Mouse (Mus musculus) embryo, embryonic 9.5 days (tissue): ENCODE measurements around the gene Grem1.

Source experiments
- DNase-seq: peaks from one replicate; pipeline ENCODE4 v3.0.0-alpha.2; 2017; ENCODE audit errors: extremely low spot score

Grem1 gene

GRCm38 (mm10) chr2:113757525-113758310 lies 728 bp downstream of the Grem1 start:
- DNase-seq = peak; percentile 65

- DNase-seq = peak; percentile 30
These were observed 1.4 kb downstream of the Grem1 start for GRCm38 (mm10) chr2:113756924-113757524.

- DNase-seq = no peak
These were observed 8.7 kb downstream of the Grem1 start for GRCm38 (mm10) chr2:113749721-113750120.

GRCm38 (mm10) chr2:113749309-113749708 lies 9.1 kb downstream of the Grem1 start:
- no peak for DNase-seq

GRCm38 (mm10) chr2:113728581-113728980 lies 29.9 kb downstream of the Grem1 start:
- no peak for DNase-seq

- DNase-seq = no peak
These were observed 43.6 kb downstream of the Grem1 start for GRCm38 (mm10) chr2:113714801-113715200.

GRCm38 (mm10) chr2:113713406-113713805 lies 45.0 kb downstream of the Grem1 start:
- DNase-seq = no peak

- no peak for DNase-seq
These were observed 50.9 kb downstream of the Grem1 start for GRCm38 (mm10) chr2:113707507-113707906.

- DNase-seq = no peak
These were observed 56.9 kb downstream of the Grem1 start for GRCm38 (mm10) chr2:113701507-113701906.

- DNase-seq = no peak
These were observed 61.8 kb downstream of the Grem1 start for GRCm38 (mm10) chr2:113696647-113697046.

GRCm38 (mm10) chr2:113696222-113696621 lies 62.2 kb downstream of the Grem1 start:
- no peak for DNase-seq
